In genomic region chr2:157857496-157857895, GRCm38 (mm10) we compare ENCODE assay signal across 15 mouse cellular contexts. TPM values are rescaled to one million over a fixed set of nuclear protein-coding genes. Genes with fewer than 3 reads are reported as not detected.
"Had no signal": no experiment of that assay in that cellular context is flagged by ENCODE, and none has a peak within 500 bp of the region (broad histone marks: within the 10 kb centered on the region; RNA-seq: fewer than 3 reads in every experiment).

No protein-coding gene starts in this region.

- DNase-seq: gastrocnemius, postnatal 14 days; gastrocnemius, postnatal 36 days; heart, adult 2 months; heart, postnatal 14 days; heart, postnatal 36 days; kidney, adult 11 months; kidney, adult 2 months; kidney, adult 9 months; kidney, postnatal 14 days; kidney, postnatal 36 days; left cerebral cortex, postnatal 4 days had no signal

RNA-seq across cellular contexts. Expression of gene Vstm2l, which starts 57.0 kb away (rescaled TPM):
- total RNA-seq: gastrocnemius, adult 18-20 months; gastrocnemius, adult 8-10 months; gastrocnemius, postnatal 14 days; gastrocnemius, postnatal 36 days; heart, adult 2 months; heart, postnatal 14 days; hematopoietic stem cell, adult 5-6 weeks; liver, adult 2 months had no signal
